Mouse (Mus musculus) spleen, postnatal 10 days (tissue): ENCODE results near the gene Pls1.

Experiments used
- DNase-seq, 2 experiments: peaks; one replicate each; pipeline ENCODE4 v3.0.0; 2021 to 2022; ENCODE audit warnings: low spot score in 2 of 2

The Pls1 gene

DNA sequence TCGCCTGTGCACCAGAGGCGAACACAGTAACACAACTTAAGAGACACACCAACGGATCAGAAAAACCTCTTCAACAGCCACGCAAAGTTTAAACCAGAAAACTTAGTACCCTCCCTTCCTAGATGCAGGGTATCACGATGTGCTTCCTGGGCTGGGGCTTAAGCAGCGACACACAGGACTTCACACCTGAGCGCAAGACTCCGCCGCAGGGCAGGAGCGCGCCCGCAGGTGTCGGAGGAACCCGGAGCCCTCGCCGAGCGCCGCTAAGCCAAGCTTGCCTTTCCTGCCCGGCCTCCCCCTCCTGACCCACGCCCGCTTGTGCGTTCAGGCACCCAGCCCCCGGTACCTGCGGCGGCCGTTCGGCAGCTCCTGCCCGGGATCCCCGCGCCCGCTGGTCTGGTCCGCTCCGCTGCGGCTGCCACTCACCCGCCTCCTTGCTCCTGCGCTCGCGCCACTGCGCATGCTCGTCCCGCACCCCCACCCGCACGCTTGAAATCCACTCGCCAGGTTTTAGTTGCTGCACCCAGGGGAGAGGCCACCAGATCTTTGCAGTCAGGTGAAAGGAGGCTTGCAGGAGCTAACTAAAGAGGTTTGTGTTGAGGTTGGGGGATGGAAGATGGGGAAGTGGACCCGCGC, at the start of gene Pls1:
Gene Pls1, minus strand, starts transcription at position 487 of the 636 bp plus-strand sequence.
- DNase-seq = peak; percentile 55 to 75

DNA sequence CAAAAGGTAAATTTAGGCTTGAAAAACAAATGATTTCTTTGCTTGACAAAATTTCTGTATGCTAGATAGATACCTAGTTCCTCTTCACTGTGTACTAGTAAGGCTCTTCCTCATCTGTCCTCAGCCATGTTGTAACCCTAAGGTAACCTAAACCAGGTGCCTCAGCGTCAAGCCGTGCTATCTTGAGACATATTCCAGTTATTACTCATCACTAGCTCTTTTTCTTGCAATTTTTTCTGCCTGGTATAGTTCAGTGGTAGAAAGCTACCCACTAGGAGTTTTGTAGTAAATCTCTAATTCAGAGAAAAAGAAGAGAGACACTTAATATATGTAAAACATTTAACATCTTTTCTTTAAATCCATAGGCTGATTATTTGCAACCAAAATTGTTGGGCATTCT, 37.6 kb upstream of the Pls1 start:
- no peak for DNase-seq

DNA sequence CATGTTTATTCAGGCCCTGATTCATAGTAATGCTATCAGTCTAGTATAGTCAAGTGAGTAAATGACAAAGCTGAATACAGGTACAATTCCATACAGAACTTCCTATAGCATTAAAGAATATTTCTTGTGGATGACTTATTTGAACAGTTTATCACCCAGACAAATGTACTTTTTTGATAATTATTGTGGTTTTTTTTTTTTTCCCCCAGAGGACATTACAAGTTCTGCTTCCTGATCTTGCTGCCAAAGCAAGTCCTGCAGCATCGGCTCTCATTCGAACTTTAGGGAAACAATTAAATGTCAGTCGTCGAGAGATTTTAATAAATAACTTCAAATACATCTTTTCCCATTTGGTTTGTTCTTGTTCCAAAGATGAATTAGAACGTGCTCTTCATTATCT, 33.1 kb upstream of the Pls1 start:
- no peak for DNase-seq

DNA sequence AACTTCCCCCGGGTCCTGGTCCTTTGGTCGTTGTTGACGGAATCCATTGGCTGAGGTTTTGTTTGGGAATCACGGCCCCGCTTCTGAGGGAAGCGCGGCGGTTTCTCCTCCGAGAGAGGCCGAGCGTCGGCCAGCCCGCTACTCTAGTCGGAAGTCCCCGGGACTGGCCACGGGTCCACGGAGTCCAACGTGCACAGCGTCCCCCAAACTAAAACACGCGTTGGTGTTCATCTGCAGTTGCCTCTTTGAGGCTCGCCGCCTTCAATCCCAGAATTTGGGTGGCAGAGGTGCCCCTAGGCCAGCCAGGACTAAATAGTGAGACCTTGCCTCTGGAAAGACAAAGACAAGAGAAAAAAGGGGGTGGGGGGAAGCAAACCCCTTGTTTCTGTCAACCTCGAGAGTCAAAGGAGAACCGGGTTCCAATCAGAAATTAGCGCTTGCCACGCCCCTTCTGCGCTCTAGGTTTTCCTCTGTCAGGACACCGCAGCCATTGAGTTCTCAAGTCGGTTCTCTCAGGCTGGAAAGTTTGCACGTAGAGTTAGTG, 13.0 kb upstream of the Pls1 start:
- peak in 1 of 2 experiments; percentile 63 for DNase-seq

DNA sequence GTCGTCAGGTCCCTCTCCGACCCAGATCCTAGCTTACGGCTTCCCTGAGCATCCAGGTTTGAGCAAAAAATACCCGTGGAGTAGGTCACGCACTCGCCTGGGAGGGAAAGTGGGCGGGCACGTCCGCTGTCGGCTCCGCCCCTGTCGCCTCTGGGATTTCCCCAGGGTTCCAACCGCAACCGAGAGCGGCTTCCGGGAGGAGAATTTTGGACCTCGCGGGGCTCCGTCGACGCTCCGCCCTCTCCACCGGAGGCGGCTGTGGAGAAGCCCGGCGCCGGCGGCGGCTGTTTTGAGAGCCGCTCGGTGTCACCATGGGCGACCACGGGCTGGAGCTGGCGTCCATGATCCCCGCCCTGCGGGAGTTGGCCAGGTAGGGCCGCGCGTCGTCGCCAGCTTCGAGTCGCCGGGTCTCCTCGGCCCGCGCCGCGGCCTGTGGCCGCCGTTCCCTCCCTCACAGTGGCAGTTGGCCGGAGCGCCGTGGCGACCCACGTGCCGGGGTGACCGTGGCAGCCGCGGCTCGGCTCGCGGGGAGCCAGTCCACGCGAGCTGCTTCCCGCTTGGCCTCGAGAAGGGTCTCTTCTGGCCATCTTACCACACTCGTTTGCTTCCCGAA, 12.4 kb upstream of the Pls1 start, which contains the start of gene Atr:
Gene Atr, plus strand, starts transcription at position 184 of the 613 bp plus-strand sequence.
- DNase-seq = peak; percentile 89 to 95

DNA sequence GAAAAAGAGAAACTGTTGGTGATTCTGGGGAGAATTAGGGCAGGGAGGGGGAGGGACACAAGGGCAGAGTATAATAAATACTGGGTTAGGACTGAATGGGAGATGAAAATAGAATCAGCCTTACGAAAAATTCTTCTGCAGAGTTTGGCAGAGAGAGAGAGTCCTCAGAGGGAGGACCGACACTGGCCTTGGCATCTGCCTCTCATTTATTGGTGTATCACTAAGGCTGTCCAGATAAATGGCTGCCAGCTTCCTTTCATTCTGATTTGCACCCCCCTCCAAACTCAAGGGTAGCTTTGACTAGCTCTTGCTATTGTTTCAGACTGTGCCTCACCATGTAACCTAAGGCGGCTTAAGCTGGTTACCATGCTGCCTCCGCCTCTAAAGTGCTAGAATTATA, 10.9 kb upstream of the Pls1 start:
- DNase-seq = no peak

DNA sequence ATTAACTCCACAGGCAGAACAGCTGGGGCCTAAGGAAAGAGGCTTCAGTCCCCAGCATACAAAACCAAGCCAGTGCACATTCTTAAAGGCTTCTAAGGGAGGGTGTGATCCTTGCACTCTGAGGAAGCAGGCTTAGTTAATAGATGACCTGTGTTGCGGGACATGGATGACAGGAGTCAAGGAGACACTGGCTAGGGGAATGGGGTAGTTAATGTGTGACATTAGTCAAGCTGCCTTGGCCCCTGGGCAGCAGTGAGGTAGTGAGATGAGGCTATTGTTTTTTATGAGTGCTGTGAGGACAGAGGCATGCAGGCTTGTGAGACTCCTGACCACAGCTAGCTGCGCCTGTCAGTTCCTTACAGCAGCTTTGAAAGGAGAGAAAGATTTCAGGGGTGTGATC, 9.8 kb upstream of the Pls1 start:
- no peak for DNase-seq

DNA sequence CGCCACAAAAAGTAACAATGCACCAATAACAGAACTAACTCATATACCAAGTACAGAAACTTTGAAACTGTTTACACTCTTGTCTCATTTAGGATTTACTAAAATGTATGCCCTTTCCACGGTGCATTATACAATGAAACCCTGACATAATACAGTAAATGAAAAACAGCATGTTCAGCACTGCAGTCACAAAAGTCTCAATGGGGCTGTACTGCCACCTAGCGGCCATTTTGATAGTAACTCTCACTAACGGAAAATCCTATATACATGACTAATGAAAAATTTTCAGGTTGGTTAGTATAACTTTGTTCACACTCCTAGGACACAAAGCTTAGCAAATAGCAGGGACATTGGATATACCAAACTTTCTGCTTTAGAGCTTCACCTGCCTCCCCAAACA, 7.8 kb upstream of the Pls1 start:
- DNase-seq = peak; percentile 64 to 87

DNA sequence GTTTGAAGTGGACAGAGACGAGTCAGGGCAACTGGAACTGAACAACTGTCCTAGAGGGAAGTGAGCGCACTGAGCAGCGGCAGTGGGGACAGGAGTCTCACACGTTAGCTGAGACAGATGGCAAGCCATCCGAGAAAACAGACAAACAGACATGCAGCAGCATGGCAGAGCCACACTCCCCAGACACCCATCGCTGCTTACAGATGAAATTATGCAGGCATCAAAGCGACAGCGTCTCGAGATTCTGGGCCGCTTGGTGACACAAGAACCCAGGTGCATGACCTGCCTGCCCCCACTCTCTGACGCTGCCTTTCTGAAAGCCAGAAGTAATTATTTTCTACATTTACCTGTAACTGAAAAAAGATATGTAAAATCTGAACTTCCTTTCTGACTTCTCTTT, 6.6 kb upstream of the Pls1 start:
- no peak for DNase-seq

DNA sequence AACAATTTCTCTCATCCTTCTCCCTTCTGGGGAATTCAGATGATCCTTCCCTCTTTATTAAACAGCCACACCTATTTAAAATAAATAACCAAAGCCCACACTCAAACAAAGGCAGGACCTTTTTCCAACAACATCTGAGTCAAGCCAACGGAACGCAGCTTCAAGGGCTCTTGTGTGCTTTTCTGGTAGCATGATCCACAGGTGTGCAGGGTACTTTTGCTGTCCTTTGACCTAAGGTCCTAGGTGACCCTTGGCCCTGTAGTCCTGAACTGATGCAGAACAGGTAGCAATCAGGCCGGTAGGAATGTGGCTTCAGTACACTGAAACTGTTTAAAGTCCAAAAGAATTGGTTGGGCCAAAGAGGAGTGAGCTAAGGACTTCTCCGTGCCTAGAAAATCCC, 600 bp upstream of the Pls1 start:
- DNase-seq = no peak

DNA sequence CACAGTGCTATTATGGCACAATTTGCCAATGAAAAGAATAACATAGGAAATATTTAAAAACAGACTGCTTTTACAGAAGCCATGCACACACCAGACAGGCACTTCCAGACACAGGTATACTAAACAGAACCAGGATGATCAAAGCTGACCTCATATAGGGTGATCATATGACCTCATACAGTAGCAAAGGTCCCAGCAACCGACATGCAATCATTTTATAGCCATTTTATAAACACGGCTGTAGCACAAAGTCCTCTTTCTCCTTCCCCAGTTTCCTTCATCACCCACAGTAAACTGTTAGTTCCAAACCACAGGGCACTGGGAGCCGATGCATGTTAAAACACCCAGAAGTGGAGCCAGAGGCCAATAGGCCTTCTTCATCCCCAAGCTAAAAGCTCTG, 5.7 kb downstream of the Pls1 start:
- DNase-seq = no peak

DNA sequence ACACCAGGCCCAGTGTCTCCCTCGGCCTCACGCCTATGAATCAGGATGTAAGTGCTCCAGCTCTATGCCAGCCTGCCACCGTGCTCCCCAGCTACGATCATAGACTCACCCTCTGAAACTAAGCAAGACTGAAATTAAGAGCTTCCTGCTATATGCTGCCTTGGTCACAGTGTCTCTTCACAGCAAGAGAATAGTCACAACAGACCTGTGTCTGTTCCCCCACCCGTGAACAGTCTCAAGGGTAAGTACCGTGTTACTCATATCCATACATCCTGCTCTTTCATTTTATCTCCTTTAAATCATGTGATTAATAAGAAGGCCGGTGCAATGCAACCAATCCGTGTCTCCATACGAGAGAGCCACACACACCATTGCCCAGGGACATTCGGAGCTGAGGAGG, 9.4 kb downstream of the Pls1 start:
- DNase-seq = no peak

DNA sequence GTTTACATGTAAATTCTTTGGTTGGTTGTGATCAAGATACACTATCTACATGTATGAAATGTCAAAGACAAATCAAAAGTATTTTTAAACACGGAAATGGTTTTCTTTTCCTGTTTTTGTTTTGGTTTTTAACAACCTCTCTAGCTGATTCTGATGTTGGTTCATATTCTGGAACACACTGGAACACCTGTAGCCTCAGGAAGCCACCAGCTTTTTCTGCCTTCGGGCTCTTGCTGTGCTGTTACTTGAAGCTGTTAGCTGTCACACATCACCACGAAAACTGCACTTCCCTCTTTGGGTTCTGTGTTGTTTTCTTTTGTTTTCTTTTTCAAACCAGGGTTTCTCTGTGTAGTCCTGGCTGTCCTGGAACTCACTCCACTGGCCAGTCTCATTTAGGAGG, 10.3 kb downstream of the Pls1 start:
- no peak for DNase-seq

DNA sequence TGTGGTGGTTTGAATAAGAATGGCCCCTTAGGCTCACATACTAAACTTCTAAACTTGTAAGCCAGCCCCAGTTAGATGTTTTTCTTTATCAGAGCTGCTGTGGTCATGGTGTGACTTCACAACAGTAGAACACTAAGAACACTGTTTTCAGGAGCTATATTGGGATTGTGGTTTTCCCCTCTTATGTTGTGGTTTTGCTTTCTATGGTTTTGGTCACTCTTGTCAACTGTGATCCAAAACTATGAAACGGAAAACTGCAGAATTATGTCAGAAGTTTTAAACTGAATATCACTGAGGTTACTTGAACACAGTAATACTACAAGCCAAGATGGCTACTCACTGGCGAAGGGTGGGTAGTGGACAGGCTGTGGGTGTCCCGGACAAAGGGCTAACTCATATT, 12.4 kb downstream of the Pls1 start:
- DNase-seq = no peak

DNA sequence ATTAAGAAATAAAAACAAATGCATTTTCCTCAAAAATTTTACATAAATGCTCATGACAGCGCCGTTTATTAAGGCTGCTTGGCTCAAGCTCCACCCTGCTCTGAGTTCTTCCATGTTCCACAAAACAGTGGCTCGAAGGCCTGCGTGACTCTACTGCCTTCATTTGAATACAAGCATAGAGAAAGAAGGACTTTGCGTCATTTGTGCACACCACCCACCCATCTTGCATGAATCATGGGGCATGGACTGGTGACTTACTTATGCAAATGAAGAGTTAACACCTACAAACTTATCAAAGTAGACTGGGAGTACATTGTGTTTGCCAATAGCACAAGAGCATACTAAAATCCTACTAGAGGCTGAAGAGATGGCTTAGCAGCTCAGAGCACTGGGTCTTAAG, 17.5 kb downstream of the Pls1 start:
- no peak for DNase-seq

DNA sequence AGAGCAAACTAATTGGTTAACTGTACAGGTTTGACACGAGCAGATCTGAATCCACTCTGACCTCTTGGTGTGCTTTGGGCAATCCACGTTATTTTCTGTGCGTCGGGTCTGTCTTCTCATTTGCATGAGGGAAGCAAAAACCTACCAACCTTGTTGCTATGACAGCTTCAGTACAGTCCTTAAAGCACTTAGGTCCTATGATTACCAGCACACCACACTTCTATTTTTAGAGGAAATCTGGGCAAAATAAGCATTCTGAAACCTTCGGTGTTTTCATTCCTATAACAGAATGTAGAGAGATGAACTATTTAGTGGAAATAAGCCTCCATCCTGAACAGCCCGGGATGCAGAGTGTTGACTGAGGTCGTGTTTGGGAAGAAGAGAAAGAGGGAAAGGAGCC, 22.6 kb downstream of the Pls1 start:
- no peak for DNase-seq

DNA sequence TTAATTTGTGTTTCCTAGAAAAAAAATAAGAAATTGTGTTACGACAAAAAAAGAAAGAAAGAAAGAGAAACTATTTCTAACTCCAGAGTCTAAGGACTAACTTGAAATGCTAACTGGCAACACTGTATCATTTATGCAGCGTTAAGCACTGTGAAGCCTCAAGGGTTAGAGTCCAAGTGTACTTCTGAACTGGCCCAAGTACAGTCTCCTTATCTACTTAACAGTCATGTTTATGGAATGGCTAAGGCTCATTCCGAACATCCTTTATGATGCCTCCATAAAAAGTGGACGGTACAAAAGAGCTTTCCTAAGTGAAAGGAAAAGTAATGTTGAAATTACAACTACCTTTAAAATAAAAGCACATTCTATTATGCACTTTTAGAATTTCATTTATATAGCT, 29.4 kb downstream of the Pls1 start:
- no peak for DNase-seq

DNA sequence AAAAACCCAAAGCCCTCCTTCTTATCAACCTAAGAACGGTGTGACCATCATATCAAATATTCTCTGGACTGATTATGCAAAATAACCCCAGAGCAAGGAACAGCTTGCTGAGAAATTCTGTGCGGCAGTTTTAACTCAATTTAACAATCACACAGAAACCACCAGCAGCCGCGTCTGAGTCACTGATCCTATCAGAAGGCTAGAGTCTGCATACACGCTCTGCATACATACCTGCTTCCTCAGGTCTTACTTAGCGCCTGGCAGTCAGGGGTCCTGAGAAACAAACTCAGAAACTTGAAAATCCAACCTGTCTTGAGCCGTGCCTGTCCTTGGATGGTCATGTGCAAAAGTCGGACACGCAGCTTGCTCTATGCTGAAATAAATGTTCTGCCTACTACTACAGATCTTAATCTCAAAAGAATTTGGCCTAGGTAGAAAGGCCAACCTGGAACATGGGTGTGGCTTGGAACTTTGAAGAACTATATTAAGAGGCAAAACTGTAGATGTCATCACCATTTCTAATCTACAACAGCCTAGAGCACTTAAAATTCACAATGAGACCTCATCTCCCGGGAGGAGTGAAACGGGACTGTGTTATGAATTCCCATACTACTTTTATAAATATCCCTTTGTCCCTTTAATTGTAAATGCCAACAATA, 30.0 kb downstream of the Pls1 start:
- DNase-seq = no peak

DNA sequence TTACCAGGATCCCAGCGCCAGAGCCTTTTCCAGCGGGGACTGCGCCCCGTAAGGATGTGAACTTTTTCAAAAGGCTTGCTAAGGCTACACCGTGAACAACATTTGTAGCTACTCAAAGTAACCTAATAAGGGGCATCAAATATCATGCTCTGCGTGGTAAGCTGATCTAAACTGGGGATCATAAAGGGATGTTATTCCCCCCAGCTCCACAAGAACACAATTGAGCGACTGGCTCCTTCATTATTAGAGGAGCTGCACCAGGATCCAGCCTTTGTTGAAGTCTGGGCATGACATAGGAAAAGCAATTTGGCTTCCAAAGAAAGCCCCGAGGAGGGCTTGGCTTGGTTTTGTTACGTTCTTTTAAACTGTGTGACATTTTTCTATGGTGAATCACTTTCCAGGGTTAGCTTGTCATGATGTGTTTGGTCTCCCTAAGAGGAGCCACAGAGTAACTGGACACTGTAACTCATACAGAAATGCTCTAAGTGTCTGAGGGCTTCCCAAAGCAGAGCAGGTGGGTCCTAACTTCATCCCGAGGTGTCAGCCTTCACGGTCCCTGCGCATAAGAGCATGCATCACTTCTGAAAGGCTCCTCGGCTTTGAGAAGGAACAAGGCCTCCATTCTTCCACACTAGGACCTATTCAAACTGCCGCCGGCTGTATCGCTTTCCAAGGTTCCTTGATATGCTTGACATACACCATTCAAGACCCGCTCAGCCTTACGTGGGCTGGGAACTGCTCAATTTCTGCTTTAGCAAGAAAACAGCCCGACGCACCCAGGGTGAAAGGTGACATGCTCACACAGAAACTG, 31.2 kb downstream of the Pls1 start:
- no peak for DNase-seq

DNA sequence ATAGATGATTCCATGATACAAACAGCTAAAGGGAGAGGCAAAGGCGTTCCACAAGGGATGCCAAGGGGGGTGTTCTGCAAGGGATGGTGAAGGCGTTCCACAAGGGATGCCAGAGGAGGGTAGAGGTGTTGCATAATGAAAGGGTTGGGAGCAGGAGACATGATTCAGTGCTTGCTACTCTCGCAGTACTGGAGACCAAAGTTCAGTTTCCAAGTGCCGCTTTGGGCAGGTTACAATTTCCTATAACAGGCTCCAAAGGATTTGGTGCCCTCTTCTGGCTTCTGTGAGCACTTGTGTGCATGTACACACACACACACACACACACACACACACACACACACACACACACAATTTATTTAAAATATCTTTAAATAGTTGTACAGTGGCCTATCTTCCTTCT, 33.3 kb downstream of the Pls1 start:
- DNase-seq = no peak

DNA sequence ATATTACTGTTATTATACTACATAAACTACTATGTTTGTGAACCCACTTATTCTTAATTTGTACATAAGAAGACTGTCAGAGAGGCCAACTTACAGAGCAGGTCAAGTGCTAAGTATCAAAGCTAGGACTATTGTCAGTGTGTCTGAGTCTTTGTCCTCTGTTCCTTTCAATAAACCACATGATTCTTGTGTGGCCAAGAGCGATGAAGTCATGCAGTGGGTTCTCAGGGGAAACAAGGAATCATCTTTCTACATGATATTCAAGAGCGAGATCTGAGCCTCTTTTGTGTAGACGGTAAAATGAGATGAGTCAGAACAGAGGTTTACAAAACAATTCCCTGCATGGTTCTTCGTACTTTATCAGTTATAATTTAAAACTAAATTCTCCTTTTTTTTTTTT, 35.5 kb downstream of the Pls1 start:
- DNase-seq = no peak

DNA sequence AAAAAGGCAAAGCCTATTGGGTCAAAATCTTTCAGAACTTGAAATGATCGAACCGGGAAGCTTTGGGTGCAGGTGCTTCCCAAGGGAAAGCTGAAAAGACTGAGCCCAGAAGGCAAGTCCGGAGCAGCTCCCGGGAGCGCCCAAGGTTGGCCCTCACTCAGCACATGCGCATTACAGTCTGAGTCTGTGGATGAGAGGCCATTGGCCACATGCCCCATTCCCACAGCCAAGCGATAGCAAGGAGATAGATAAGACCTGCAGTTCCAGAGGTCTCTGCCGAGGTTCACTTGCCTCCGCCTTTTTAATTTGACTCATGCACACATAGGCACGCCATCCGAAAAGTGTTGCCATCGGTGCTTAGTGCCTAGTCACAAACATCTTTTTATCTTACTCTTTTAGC, 39.7 kb downstream of the Pls1 start:
- DNase-seq = no peak
